Mouse (Mus musculus): ENCODE measurements around the gene Brox.

- TF ChIP-seq CTCF (IDR thresholded peaks at IDR 0.05; ENCODE audit: control insufficient read depth, insufficient read depth, insufficient replicate concordance, low read depth, low read length) (no peak), POLR2A (IDR thresholded peaks at IDR 0.05; ENCODE audit: control insufficient read depth, low read depth, low read length) (no peak)
These were observed 7.5 kb downstream of the Brox start for GRCm38 (mm10) chr1:183289576-183289975.

Measured in testis, adult 2 months (tissue).